Mouse (Mus musculus) liver, postnatal 0 days (tissue): ENCODE results near the gene Hist3h2ba.

Experiments
- CTCF ChIP-seq: sonication (generic); IDR thresholded peaks from 2 replicates; pipeline ENCODE4 v1.5.1; 2016; ENCODE audit warnings: antibody characterized with exemption, low read depth
- EP300 ChIP-seq: IDR thresholded peaks from 2 replicates; pipeline ENCODE4 v1.6.1; 2016; ENCODE audit warnings: antibody characterized with exemption, low read depth, mild to moderate bottlenecking

- TF ChIP-seq CTCF (no peak), EP300 (no peak)
These were observed 19.1 kb upstream of the Hist3h2ba start for GRCm38 (mm10) chr11:58929641-58930040.
